Mouse (Mus musculus) CH12.LX (cell line): ENCODE results near the gene Dnm1.

Source experiments
- BHLHE40 ChIP-seq: IDR thresholded peaks from 2 replicates; pipeline ENCODE4 v1.6.1; 2011; ENCODE audit warnings: mild to moderate bottlenecking, low read depth, low read length, improper control_type of control experiment
- CTCF ChIP-seq, 2 experiments: IDR thresholded peaks in 1 of 2; conservative IDR thresholded peaks in 1 of 2; 2 replicates each; pipeline ENCODE4 v1.5.1; 2011 to 2012; ENCODE audit warnings: low read depth in 2 of 2, low read length in 2 of 2, improper control_type of control experiment in 1 of 2, inconsistent platforms in 1 of 2, mild to moderate bottlenecking in 1 of 2, moderate library complexity in 1 of 2
- MAX ChIP-seq: IDR thresholded peaks from 2 replicates; pipeline ENCODE4 v1.6.1; 2011; ENCODE audit warnings: low read length, improper control_type of control experiment
- POLR2A ChIP-seq: IDR thresholded peaks from 2 replicates; pipeline ENCODE4 v1.6.1; 2011; ENCODE audit warnings: low read depth, mild to moderate bottlenecking, improper control_type of control experiment, low read length

DNA sequence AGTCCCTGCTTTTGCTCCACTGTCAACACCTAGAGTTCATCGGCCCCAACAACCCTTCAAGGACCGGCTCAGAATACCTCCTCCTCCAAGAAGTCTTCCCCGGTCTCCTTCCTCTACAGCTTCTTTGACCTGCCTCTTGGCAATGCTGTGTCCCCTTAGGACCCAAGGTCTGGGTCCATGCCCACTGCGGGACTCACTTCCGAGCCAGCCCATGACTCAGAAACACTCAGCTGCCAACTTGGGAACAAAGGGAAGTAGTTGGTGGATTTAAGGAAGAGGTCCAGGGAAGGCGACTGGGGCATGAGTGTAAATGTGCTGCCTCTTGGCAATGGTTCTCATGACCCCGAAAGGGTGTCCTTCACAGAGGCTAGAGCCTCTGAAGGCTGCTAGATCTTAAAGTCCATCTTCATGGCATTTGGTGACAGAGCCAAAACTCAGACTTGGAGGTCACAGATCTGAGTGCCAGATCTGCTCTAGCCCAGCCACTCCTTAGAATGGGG, 26.9 kb upstream of the Dnm1 start:
- no peak for TF ChIP-seq CTCF (conservative IDR thresholded peaks at IDR 0.05 in 1 of 2, IDR thresholded peaks at IDR 0.05 in 1 of 2; ENCODE audit: low read depth in 2 of 2, low read length in 2 of 2)
- no peak for TF ChIP-seq POLR2A
- no peak for TF ChIP-seq BHLHE40
- TF ChIP-seq MAX = no peak
